Comparison of ENCODE assay signal across 10 mouse cellular contexts in genomic region chr19:21567933-21568332, GRCm38 (mm10).
"Had no signal": no experiment of that assay in that cellular context is flagged by ENCODE, and none has a peak within 500 bp of the region (broad histone marks: within the 10 kb centered on the region; RNA-seq: fewer than 3 reads in every experiment).

No protein-coding gene starts in this region.

- DNase-seq: kidney, adult 8-10 months; kidney, postnatal 25 days; layer of hippocampus, postnatal 36 days; midbrain, embryonic 14.5 days; thymus, adult 18-20 months; thymus, postnatal 25 days had no signal

- H3K4me1 ChIP-seq: limb, embryonic 12.5 days; neural tube, embryonic 12.5 days had no signal

- H3K27me3 ChIP-seq: limb, embryonic 12.5 days; neural tube, embryonic 12.5 days had no signal

- H3K9me3 ChIP-seq: limb, embryonic 12.5 days; midbrain, embryonic 10.5 days; neural tube, embryonic 12.5 days had no signal

- H3K36me3 ChIP-seq: limb, embryonic 12.5 days; midbrain, embryonic 10.5 days; neural tube, embryonic 12.5 days had no signal

- H3K27ac ChIP-seq: limb, embryonic 12.5 days; midbrain, embryonic 10.5 days; neural tube, embryonic 12.5 days had no signal

- H3K9ac ChIP-seq: limb, embryonic 12.5 days; neural tube, embryonic 12.5 days had no signal

- H3K4me2 ChIP-seq: limb, embryonic 12.5 days; neural tube, embryonic 12.5 days had no signal

- H3K4me3 ChIP-seq: limb, embryonic 12.5 days; midbrain, embryonic 10.5 days; neural tube, embryonic 12.5 days had no signal

- ATAC-seq: intestine, postnatal 0 days had no signal
